Mouse (Mus musculus): Measurements from ENCODE around the gene Lpin2.

DNA sequence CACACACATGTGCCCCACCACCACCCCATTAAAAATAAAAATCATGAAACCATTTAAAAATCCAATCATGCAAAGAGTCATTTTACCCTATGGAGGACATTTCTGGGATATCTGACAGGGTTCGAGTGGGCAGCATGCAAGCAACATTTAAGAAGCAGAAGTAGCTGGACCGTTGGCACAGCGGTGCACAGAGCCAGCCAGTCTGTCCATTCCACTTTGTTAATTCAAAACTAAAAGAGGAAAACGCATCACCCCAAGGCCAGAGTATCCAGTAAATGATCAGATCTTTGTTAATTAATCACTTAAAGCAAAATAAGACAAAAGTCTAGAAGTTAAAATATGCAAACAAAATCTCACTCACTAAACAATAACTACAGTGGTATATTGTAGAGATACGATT is 46.5 kb upstream of the Lpin2 start:
- TF ChIP-seq EP300 (IDR thresholded peaks at IDR 0.05; ENCODE audit: low read depth) (no peak), CTCF (IDR thresholded peaks at IDR 0.05; ENCODE audit: low read depth) (no peak)

All from heart, postnatal 0 days (tissue).